Comparison of ENCODE assay signal across 10 mouse cellular contexts in genomic region chr4:62621151-62621550, GRCm38 (mm10).
DNase-seq lines count a peak whose midpoint lies in the region; ATAC-seq and TF ChIP-seq lines count a peak whose summit lies in the region.
"Had no signal": no experiment of that assay in that cellular context is flagged by ENCODE, and none has a peak within 500 bp of the region (broad histone marks: within the 10 kb centered on the region; RNA-seq: fewer than 3 reads in every experiment).

No protein-coding gene starts in this region.

- no peak for DNase-seq in heart, embryonic 10.5 days (ENCODE audit: low spot score)
- no peak for DNase-seq in heart, adult 9 months (ENCODE audit: low spot score in 2 of 2)
- DNase-seq in lung, postnatal 0 days (ENCODE audit: low spot score) = no peak
- no peak for DNase-seq in lung, postnatal 14 days
- no peak for DNase-seq in thymus, postnatal 14 days
- DNase-seq in urinary bladder, postnatal 4 days (ENCODE audit: low spot score in 2 of 2) = no peak
- DNase-seq: retina, postnatal 1 day had no signal

- ATAC-seq in lung, postnatal 0 days = no peak
- ATAC-seq in intestine, embryonic 15.5 days = no peak
- no peak for ATAC-seq in stomach, embryonic 14.5 days (ENCODE audit: insufficient number of reproducible peaks, insufficient read depth, low FRiP score, low read depth)

- peaks cover 93% of the 10 kb centered on the region for H3K27me3 ChIP-seq in heart, embryonic 10.5 days (ENCODE audit: insufficient read depth, poor library complexity, severe bottlenecking)
- H3K27me3 ChIP-seq in lung, postnatal 0 days (replicated peaks; ENCODE audit: insufficient read depth, low read length) = no peaks in the 10 kb centered on the region
- H3K27me3 ChIP-seq in intestine, embryonic 15.5 days (replicated peaks) = no peaks in the 10 kb centered on the region
- H3K27me3 ChIP-seq in stomach, embryonic 14.5 days (ENCODE audit: control insufficient read depth, insufficient read depth, low read length) = no peaks in the 10 kb centered on the region
- H3K27me3 ChIP-seq: embryonic facial prominence, embryonic 15.5 days had no signal

- H3K27ac ChIP-seq in heart, embryonic 10.5 days = peak overlapping the region; percentile 79
- H3K27ac ChIP-seq in lung, postnatal 0 days (ENCODE audit: low read length) = peak overlapping the region; percentile 79
- no peak overlapping the region for H3K27ac ChIP-seq in intestine, embryonic 15.5 days
- H3K27ac ChIP-seq in stomach, embryonic 14.5 days (ENCODE audit: low read length) = peak overlapping the region; percentile 48; the same call in 1 of the 2 replicates

- H3K4me1 ChIP-seq in heart, embryonic 10.5 days = peaks cover 58% of the 10 kb centered on the region
- H3K4me1 ChIP-seq in lung, postnatal 0 days (ENCODE audit: insufficient read depth, low read depth, low read length) = peaks cover 6% of the 10 kb centered on the region
- H3K4me1 ChIP-seq in intestine, embryonic 15.5 days (replicated peaks) = peaks cover 31% of the 10 kb centered on the region
- peaks cover 25% of the 10 kb centered on the region; the same call in 1 of the 2 replicates for H3K4me1 ChIP-seq in stomach, embryonic 14.5 days (ENCODE audit: control insufficient read depth, insufficient read depth, low read length)

- TF ChIP-seq EP300 in lung, postnatal 0 days (IDR thresholded peaks at IDR 0.05) = no peak

- H3K36me3 ChIP-seq in heart, embryonic 10.5 days = 0 out of 2 replicates have a peak, but pooled peaks cover 4% of the 10 kb centered on the region
- no peaks in the 10 kb centered on the region for H3K36me3 ChIP-seq in lung, postnatal 0 days (ENCODE audit: insufficient read depth, low read length)
- no peaks in the 10 kb centered on the region for H3K36me3 ChIP-seq in intestine, embryonic 15.5 days
- H3K36me3 ChIP-seq in stomach, embryonic 14.5 days (ENCODE audit: control insufficient read depth, insufficient read depth, low read length) = no peaks in the 10 kb centered on the region; the same call in 1 of the 2 replicates
- H3K36me3 ChIP-seq: embryonic facial prominence, embryonic 15.5 days had no signal

- H3K9me3 ChIP-seq in heart, embryonic 10.5 days = no peaks in the 10 kb centered on the region
- H3K9me3 ChIP-seq in lung, postnatal 0 days (ENCODE audit: low read length) = no peaks in the 10 kb centered on the region
- no peaks in the 10 kb centered on the region for H3K9me3 ChIP-seq in intestine, embryonic 15.5 days
- no peaks in the 10 kb centered on the region for H3K9me3 ChIP-seq in stomach, embryonic 14.5 days (ENCODE audit: control insufficient read depth, low read depth, low read length)
- H3K9me3 ChIP-seq: embryonic facial prominence, embryonic 15.5 days had no signal

- peak overlapping the region; percentile 45 for H3K4me2 ChIP-seq in lung, postnatal 0 days (replicated peaks; ENCODE audit: low read depth, low read length)
- 0 out of 2 replicates have a peak overlapping the region, but pooled peaks have one; percentile 19 for H3K4me2 ChIP-seq in intestine, embryonic 15.5 days (replicated peaks)
- 0 out of 2 replicates have a peak overlapping the region, but pooled peaks have one; percentile 3 for H3K4me2 ChIP-seq in stomach, embryonic 14.5 days (replicated peaks; ENCODE audit: low read depth, low read length)
- H3K4me2 ChIP-seq: embryonic facial prominence, embryonic 15.5 days had no signal

- peak overlapping the region; percentile 52 for H3K4me3 ChIP-seq in heart, embryonic 10.5 days
- peak overlapping the region; percentile 10; the same call in 1 of the 2 replicates for H3K4me3 ChIP-seq in lung, postnatal 0 days (ENCODE audit: low read depth, low read length)
- H3K4me3 ChIP-seq in intestine, embryonic 15.5 days (replicated peaks) = no peak overlapping the region
- 0 out of 2 replicates have a peak overlapping the region, but pooled peaks have one; percentile 2 for H3K4me3 ChIP-seq in stomach, embryonic 14.5 days (ENCODE audit: low read depth, low read length)
- H3K4me3 ChIP-seq: embryonic facial prominence, embryonic 15.5 days had no signal

- H3K9ac ChIP-seq in lung, postnatal 0 days (replicated peaks; ENCODE audit: low read depth) = no peak overlapping the region; the same call in 1 of the 2 replicates
- H3K9ac ChIP-seq in intestine, embryonic 15.5 days = no peak overlapping the region
- no peak overlapping the region for H3K9ac ChIP-seq in stomach, embryonic 14.5 days (replicated peaks; ENCODE audit: low read depth, low read length)
- H3K9ac ChIP-seq: embryonic facial prominence, embryonic 15.5 days had no signal

- WGBS in heart, embryonic 10.5 days = 76% methylated on average over 9 of the region's 9 CpGs
- 70% methylated on average over 9 of the region's 9 CpGs for WGBS in lung, postnatal 0 days
- WGBS in intestine, embryonic 15.5 days = 80% methylated on average over 9 of the region's 9 CpGs
- WGBS in stomach, embryonic 14.5 days = 80% methylated on average over 9 of the region's 9 CpGs

- TF ChIP-seq CTCF in lung, postnatal 0 days (IDR thresholded peaks at IDR 0.05) = no peak
